Mouse (Mus musculus): ENCODE measurements around the gene Wrnip1. TPM values are rescaled to one million over a fixed set of nuclear protein-coding genes. Genes with fewer than 3 reads are reported as not detected.

Gene Wrnip1
- total RNA-seq (2023): 32.1 TPM

GRCm38 (mm10) chr13:32801693-32802221, at the start of gene Wrnip1:
Gene Wrnip1, plus strand, starts transcription at chr13:32802038.

DNA sequence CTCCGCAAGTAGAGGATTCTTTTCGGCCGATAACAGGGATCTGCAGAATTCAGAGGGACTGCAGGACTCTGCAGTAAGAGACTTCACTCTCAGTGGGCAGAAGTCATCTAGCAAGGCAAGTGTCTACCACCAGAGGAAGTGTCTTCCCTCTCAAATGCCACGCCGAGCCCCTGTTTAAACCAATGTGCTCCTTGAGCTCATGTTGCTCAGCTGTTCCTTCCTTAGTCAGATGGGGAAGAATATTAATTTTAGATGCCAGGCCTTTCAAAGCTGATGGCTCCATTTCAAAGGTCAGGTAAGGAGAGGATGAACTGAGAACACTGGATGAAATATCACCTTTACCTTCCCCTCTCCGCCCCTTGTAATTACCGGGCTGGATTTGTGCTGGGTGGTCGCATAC, 18.0 kb upstream of the Wrnip1 start, which contains the start of gene Mylk4:
TSS of gene Mylk4 (minus strand) at position 139 of the 400 bp plus-strand sequence.

GRCm38 (mm10) chr13:32802259-32803081, 632 bp downstream of the Wrnip1 start, which contains the start of gene D930007J09Rik:
Gene D930007J09Rik, minus strand, starts transcription at chr13:32802849.

GRCm38 (mm10) chr13:32850668-32851404, 49.0 kb downstream of the Wrnip1 start, which contains the start of gene Serpinb1a:
Gene Serpinb1a, minus strand, starts transcription at chr13:32851185.

Other genes starting within 250 kb of the Wrnip1 start
- not detected for gene Mylk4, start 18.1 kb upstream of the Wrnip1 start, total RNA-seq (2023)
- gene D930007J09Rik, start 811 bp downstream of the Wrnip1 start, total RNA-seq (2023): not detected
- 14.0 TPM for gene Serpinb1a, start 49.1 kb downstream of the Wrnip1 start, total RNA-seq (2023)
- gene Serpinb1c, start 96.2 kb downstream of the Wrnip1 start, total RNA-seq (2023): not detected
- 6.4 TPM for gene Serpinb6b, start 163.2 kb downstream of the Wrnip1 start, total RNA-seq (2023)
- 4.7 TPM for gene Serpinb9, start 201.2 kb downstream of the Wrnip1 start, total RNA-seq (2023)
- 0.26 TPM for gene Serpinb9b, start 225.4 kb downstream of the Wrnip1 start, total RNA-seq (2023)

Measured in CD4-positive naive resting alpha-beta T cell, adult 76 days (primary cell).